Mouse (Mus musculus) limb, embryonic 15.5 days (tissue): ENCODE measurements around the gene Gm10031. TPM values are rescaled to one million over a fixed set of nuclear protein-coding genes. Genes with fewer than 3 reads are reported as not detected.
"Not testable (repeated sequence)": the region's sequence is repeated elsewhere in the genome, so short reads cannot be mapped to it uniquely, and the experiment has no call there.

ENCODE experiments used
- ATAC-seq: fragments of 200-750 bp; cut with Nextera tagmentation; 2 replicates; pipeline ENCODE4 v1.8.0; 2017; ENCODE audit warnings: low read depth, moderate TSS enrichment; ENCODE audit not compliant: insufficient number of reproducible peaks, low FRiP score, low TSS enrichment
- H3K27ac ChIP-seq: fragments of 300-500 bp; sonication (generic); 2 replicates; pipeline ENCODE4 v1.5.1; 2015; ENCODE audit warnings: moderate library complexity, mild to moderate bottlenecking, inconsistent platforms
- H3K27me3 ChIP-seq: fragments of 300-500 bp; sonication (generic); 2 replicates; pipeline ENCODE4 v1.6.1; 2015; ENCODE audit warnings: inconsistent platforms
- H3K36me3 ChIP-seq: fragments of 300-500 bp; sonication (generic); 2 replicates; pipeline ENCODE4 v1.6.1; 2015; ENCODE audit warnings: inconsistent platforms
- H3K4me1 ChIP-seq: fragments of 300-500 bp; sonication (generic); 2 replicates; pipeline ENCODE4 v1.6.1; 2015; ENCODE audit warnings: inconsistent platforms
- H3K4me2 ChIP-seq: fragments of 300-500 bp; sonication (generic); 2 replicates; pipeline ENCODE4 v1.6.1; 2015; ENCODE audit warnings: mild to moderate bottlenecking, inconsistent platforms
- H3K4me3 ChIP-seq: fragments of 300-500 bp; sonication (generic); 2 replicates; pipeline ENCODE4 v1.5.1; 2015; ENCODE audit warnings: mild to moderate bottlenecking, inconsistent platforms
- H3K9ac ChIP-seq: fragments of 300-500 bp; sonication (generic); 2 replicates; pipeline ENCODE4 v1.6.1; 2015; ENCODE audit warnings: inconsistent platforms
- H3K9me3 ChIP-seq: fragments of 300-500 bp; sonication (generic); 2 replicates; pipeline ENCODE4 v1.6.1; 2016; ENCODE audit warnings: inconsistent platforms
- WGBS: fragments of 180-500 bp; shearing (Covaris S2); methylation state at CpG from one replicate; pipeline ENCODE4 v1.1.7; 2015; 5-methylcytosine and 5-hydroxymethylcytosine counted together
- polyA plus RNA-seq: library from polyadenylated mRNA; unstranded; fragments of >200 nt; fragmentation: Nextera tagmentation; extraction: Ambion mirVana; gene quantifications from 2 replicates; pipeline ENCODE4 v1.2.1, GENCODE M21; 2015

The Gm10031 gene
- polyA plus RNA-seq, 1 experiment from 2014 or later: 0.44 TPM

DNA sequence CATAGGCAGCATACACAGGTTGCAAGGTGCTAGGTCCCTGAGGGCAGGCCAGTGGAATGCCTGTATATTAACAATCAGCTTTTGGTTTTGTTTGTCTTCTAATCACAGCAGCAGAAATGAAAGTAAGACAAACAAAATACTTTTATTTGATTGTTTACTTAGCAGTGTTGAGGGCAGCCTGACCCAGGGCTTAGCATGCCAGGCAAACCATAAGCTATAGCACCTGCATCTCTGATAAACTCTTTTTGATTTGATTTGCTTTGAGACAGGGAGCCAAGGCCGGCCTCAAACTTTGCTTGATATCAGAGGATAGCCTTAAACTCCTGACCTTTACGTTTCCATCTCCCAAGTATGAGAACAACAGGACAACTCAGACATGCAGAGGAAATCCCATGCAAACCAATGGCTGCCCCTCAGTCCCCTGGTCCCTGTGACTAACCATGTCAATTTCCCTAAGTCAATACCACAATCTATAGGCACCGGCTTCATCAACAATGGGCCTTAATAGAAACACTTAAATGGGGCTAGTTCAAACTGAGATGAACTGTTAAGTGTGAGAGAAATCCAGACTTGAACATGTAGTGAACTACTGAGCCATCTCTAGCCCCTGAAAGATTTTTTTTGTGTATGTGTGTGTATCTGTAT is 3.6 kb upstream of the Gm10031 start:
- WGBS: 91% methylated on average over 3 of the region's 3 CpGs
- no peaks in the 10 kb centered on the region for H3K36me3 ChIP-seq
- no peaks in the 10 kb centered on the region for H3K9me3 ChIP-seq
- ATAC-seq: no peak
- no peaks in the 10 kb centered on the region for H3K4me1 ChIP-seq
- no peak overlapping the region for H3K4me3 ChIP-seq
- no peaks in the 10 kb centered on the region for H3K27me3 ChIP-seq
- H3K27ac ChIP-seq: no peak overlapping the region
- no peak overlapping the region for H3K4me2 ChIP-seq
- H3K9ac ChIP-seq: no peak overlapping the region

DNA sequence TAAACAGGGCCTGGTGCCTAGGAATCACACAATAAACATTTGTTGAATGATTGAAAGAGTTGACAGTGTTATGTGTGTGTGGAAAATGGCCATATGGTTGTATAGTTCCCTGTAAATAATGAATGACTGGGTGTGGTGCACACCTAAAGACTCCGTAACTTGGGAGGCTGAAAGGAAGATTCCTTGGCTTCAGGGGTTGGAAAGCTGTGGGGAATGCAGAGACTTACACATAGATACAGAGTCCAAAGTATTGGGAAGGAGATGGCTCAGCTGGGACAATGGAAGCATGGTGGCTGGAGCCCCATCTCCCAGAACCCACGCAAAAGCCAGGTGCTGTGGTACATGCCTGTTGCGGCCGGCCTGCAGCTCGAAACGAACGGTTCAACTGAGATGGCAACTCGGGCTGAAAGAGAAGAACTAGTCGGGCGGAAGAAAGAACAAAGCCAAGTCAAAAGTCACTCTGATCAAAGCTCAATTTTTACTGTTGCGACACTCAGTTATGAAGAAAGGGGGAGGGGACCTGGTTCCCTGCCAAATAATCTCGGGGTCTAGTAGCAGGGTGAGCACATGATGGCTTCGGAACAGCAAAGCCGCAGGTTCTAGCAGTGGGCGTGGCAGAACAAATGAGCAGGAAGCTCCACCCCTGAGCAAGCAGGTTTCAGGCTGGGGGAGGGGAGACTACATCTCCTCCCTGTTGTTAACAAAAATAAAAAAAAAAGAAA is 1.9 kb upstream of the Gm10031 start:
- H3K27me3 ChIP-seq: no peaks in the 10 kb centered on the region
- no peaks in the 10 kb centered on the region for H3K36me3 ChIP-seq
- 0 out of 2 replicates have a peak overlapping the region, but pooled peaks have one; percentile 8 for H3K4me2 ChIP-seq
- no peak for ATAC-seq
- H3K4me1 ChIP-seq: no peaks in the 10 kb centered on the region
- H3K4me3 ChIP-seq: no peak overlapping the region
- 53% methylated on average over 15 of the region's 15 CpGs for WGBS
- H3K9me3 ChIP-seq: no peaks in the 10 kb centered on the region
- H3K9ac ChIP-seq: no peak overlapping the region
- H3K27ac ChIP-seq: no peak overlapping the region

DNA sequence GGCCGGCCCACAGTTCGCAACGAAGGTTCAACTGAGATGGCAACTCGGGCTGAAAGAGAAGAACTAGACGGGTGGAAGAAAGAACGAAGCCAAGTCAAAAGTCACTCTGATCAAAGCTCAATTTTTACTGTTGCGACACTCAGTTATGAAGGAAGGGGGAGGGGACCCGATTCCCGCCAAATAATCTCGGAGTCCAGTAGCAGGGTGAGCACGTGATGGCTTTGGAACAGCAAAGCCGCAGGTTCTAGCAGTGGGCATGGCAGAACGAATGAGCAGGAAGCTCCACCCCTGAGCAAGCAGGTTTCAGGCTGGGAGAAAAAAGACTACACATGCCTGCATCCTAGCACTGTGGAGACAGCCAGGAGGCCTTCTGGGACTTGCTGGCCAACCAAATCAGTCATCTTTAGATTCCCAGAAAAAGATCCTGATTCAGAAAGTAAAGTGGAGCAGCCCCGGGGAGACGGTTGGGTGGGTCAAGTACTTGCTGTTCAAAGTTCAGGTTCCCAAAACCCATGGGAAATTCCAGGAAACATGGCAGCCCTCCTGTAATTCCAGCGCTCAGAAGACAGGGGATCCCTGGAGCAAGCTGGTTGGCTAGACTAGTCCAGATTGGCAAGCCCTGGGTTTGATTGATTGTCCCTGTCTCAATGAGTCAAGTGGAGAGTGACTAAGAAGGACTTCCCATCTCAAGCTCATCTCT is 8.8 kb downstream of the Gm10031 start:
- not testable (repeated sequence) for H3K36me3 ChIP-seq, H3K9ac ChIP-seq, ATAC-seq, H3K27ac ChIP-seq, H3K4me2 ChIP-seq, H3K4me1 ChIP-seq, H3K4me3 ChIP-seq, H3K27me3 ChIP-seq, H3K9me3 ChIP-seq
- 82% methylated on average over 16 of the region's 16 CpGs for WGBS

DNA sequence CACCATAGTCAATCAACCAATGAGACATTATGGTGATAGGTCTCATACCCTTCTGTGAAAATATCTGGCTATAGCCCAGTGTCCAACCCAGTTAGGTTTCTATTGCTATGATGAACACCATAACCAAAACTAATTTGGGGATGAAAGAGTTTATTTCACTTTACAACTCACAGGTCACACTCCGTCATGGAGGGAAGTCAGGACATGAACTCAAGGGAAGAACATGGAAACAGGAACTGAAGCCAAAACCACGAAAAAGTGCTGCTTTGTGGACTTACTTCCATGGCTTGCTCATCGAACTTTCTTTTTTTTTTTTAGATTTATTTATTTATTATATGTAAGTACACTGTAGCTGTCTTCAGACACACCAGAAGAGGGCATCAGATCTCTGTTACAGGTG is 9.7 kb downstream of the Gm10031 start:
- no peaks in the 10 kb centered on the region for H3K36me3 ChIP-seq
- 79% methylated on average over 3 of the region's 3 CpGs for WGBS

DNA sequence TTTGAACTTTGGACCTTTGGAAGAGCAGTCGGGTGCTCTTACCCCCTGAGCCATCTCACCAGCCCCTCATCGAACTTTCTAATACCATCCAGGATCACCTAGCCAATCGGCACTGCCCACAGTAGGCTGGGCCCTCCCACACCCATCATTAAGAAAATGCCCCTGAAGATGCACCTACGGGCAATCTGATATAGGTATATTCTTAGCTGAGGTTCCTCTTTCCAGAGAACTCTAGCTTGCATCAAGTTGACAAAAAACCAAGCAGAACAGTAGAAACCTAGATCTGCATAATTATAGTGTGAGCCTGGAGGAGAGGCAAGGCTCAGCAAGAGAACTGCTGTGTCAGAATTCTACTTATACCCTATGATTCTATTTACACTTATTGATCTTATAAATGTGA is 10.1 kb downstream of the Gm10031 start:
- Histone ChIP-seq H3K4me3 (no peak overlapping the region), H3K4me2 (no peak overlapping the region), H3K9me3 (no peaks in the 10 kb centered on the region), H3K9ac (no peak overlapping the region), H3K4me1 (no peaks in the 10 kb centered on the region), H3K36me3 (no peaks in the 10 kb centered on the region), H3K27me3 (no peaks in the 10 kb centered on the region), H3K27ac (no peak overlapping the region)
- 78% methylated on average over 4 of the region's 4 CpGs for WGBS
- ATAC-seq: no peak

More for the DNA sequence above, 9.7 kb downstream of the Gm10031 start:
- Histone ChIP-seq H3K4me2 (no peak overlapping the region), H3K4me3 (no peak overlapping the region), H3K9me3 (no peaks in the 10 kb centered on the region), H3K27me3 (no peaks in the 10 kb centered on the region), H3K27ac (no peak overlapping the region), H3K9ac (no peak overlapping the region), H3K4me1 (no peaks in the 10 kb centered on the region)
- no peak for ATAC-seq

DNA sequence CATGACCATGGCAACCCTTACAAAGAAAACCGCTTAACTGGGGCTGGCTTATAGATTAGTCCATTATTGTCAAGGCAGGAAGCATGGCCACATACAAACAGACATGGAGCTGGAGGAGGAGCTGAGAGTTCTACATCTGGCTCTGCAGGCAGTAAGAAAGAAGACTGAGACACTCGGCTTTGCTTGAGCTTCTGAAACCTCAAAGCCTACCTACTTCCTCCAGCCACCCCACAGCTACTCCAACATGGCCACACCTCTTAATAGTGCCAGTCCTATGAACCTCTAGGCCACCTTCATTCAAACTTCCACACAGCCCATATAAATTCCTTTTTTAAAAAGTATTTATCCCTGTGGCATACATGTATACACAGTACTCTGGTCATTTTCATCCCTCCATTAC is 13.2 kb downstream of the Gm10031 start:
- no peak for ATAC-seq
- no peak overlapping the region for H3K27ac ChIP-seq
- no peak overlapping the region for H3K4me3 ChIP-seq
- H3K36me3 ChIP-seq: no peaks in the 10 kb centered on the region
- no peak overlapping the region for H3K4me2 ChIP-seq
- WGBS: 69% methylated on average over 2 of the region's 2 CpGs
- no peaks in the 10 kb centered on the region for H3K9me3 ChIP-seq
- H3K27me3 ChIP-seq: no peaks in the 10 kb centered on the region
- H3K9ac ChIP-seq: no peak overlapping the region
- H3K4me1 ChIP-seq: no peaks in the 10 kb centered on the region

DNA sequence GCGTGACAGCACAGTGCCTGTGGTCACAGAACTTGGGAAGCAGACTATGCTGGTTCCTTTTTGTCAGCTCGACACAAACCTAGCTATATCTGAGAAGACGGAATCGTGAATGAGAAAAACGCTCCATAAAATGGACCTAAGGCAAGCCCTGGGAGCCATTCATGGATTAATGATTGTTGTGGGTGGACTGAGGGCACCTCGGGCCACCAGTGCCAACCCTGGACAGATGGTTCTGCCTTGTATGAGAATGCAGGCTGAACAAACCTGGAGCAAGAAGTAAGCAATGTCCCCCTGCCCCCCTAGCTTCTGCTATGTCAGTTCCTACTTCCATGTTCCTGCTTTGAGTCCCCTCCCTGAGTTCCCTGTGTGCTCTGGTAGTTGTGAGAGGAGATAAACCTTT is 13.9 kb downstream of the Gm10031 start:
- no peaks in the 10 kb centered on the region for H3K4me1 ChIP-seq
- no peak overlapping the region for H3K4me2 ChIP-seq
- no peaks in the 10 kb centered on the region for H3K9me3 ChIP-seq
- ATAC-seq: no peak
- H3K27ac ChIP-seq: no peak overlapping the region
- no peak overlapping the region for H3K9ac ChIP-seq
- H3K4me3 ChIP-seq: no peak overlapping the region
- H3K27me3 ChIP-seq: no peaks in the 10 kb centered on the region
- H3K36me3 ChIP-seq: no peaks in the 10 kb centered on the region
- WGBS: 86% methylated on average over 6 of the region's 6 CpGs

DNA sequence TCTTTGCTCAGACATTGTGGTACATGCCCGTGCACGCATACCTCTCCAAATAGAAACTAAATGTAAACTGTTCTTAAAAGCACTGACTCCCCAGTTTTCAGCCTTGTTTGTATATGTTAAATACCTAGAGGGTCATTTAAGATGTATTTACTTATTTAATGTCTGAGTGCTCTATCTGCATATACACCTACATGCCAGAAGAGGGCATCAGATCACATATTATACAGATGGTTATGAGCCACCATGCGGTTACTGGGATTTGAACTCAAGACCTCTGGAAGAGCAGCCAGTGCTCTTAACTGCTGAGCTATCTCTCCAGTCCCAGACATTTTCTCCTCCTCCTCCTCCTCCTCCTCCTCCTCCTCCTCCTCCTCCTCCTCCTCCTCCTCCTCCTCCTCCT is 14.6 kb downstream of the Gm10031 start:
- 80% methylated on average over 3 of the region's 3 CpGs for WGBS
- ATAC-seq: no peak
- H3K9me3 ChIP-seq: no peaks in the 10 kb centered on the region
- H3K27me3 ChIP-seq: no peaks in the 10 kb centered on the region
- H3K36me3 ChIP-seq: no peaks in the 10 kb centered on the region
- no peaks in the 10 kb centered on the region for H3K4me1 ChIP-seq
- H3K4me3 ChIP-seq: no peak overlapping the region
- H3K27ac ChIP-seq: no peak overlapping the region
- no peak overlapping the region for H3K4me2 ChIP-seq
- no peak overlapping the region for H3K9ac ChIP-seq

DNA sequence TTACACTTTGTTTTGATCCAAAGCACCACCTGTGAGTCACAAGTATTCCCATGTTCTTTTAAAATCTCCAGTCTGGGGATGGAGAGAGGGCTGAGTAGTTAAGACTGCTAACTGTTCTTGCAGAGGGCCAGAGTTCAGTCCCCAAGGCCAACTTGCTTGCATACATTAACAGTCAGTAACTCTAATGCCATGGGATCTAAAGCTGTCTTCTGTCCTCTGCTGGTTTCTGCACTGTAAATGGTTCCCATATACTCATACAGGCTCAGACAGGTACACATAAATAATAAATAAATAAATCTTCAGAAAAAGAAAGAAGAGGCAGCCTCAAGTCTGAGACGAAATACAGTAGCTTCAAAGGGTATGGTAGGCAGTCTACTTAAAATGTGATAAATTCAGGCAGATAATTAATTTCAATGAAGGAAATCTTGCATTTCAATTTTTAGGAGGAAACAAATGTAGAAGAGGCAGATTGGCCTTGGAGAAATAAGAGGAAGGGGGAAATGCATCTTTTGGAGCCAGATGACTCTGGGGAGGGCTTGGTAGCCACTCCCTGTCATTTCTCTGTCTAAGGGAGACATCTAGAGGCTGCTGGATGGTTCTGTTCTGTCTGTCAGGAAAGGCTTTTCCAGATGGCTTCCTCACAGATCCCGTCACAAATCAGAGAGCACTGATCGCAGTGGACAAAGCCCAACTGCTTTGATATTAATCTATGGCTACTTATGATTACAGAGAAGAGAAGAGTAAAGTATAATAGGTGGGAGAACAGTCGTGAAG is 16.2 kb downstream of the Gm10031 start:
- ATAC-seq: no peak
- Histone ChIP-seq H3K9ac (no peak overlapping the region), H3K4me3 (no peak overlapping the region), H3K4me2 (no peak overlapping the region), H3K27ac (no peak overlapping the region), H3K4me1 (no peaks in the 10 kb centered on the region), H3K27me3 (no peaks in the 10 kb centered on the region), H3K36me3 (no peaks in the 10 kb centered on the region), H3K9me3 (no peaks in the 10 kb centered on the region)
- WGBS: 41% methylated on average over 4 of the region's 4 CpGs

DNA sequence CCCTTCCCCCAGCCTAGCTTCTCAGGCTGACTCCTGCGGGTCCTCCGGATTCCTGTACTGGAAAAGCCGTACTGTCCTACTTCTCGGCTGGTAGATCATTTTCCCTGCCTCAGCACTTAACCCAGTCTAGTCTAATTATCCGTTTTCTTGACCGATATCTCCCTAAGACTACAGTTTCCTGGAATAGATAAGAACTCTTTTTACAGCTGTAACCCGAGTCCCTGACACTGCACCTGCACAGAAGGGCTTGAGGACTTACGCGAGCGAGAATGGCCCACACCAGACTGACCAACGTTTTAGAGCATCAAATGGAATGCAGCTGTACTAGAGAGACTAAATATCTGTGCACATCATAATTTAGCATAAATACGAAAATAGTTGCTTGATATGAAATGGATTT is 20.2 kb downstream of the Gm10031 start:
- Histone ChIP-seq H3K4me3 (no peak overlapping the region), H3K9ac (no peak overlapping the region), H3K27ac (no peak overlapping the region), H3K36me3 (no peaks in the 10 kb centered on the region), H3K27me3 (no peaks in the 10 kb centered on the region), H3K9me3 (no peaks in the 10 kb centered on the region), H3K4me2 (no peak overlapping the region), H3K4me1 (no peaks in the 10 kb centered on the region)
- no peak for ATAC-seq
- 20% methylated on average over 12 of the region's 12 CpGs for WGBS

DNA sequence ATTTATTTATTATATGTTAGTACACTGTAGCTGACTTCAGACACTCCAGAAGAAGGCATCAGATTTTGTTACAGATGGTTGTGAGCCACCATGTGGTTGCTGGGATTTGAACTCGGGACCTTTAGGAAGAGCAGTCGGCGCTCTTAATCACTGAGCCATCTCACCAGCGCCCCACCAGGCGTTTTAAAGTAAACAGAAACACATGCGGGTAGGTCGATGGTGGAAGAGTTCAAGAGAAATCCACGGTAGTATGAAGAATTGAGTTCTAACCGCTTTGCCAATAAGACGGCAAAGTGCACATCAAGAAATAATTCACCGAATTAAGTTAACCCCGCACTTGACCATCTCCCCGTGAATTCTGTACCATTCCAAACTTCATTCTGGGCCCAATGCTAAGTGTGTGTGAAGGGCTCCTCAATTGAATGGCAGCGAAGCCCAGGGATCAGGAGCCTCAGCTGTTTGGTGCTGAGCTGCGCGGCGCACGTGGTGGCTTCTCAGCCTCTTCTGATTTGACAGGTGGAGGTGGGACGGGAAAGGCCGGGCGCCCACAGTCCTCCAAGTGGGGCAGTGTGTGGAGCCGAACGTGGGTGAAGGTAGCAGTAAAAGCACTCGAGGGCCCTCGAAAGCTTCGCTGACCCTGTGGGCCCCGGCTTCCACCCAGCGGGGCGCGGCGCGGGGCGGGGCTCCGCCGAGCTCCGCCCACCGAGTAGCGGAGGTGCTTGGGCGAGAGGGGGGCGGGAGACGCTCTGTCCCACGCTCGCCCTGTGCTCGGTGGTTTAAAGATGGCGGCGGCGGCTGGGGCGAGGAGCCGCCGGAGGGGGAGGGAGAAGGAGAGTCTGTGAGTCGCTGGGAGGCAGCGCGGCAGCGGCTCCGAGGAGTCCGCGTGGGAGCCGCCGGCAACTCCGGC is 34.5 kb downstream of the Gm10031 start, which contains the start of gene Abl2:
Abl2 (plus strand) TSS at position 763 of the 907 bp plus-strand sequence.
- peak; percentile 97 for ATAC-seq
- Histone ChIP-seq H3K9ac (peak within 1 kb of the TSS; percentile 80), H3K9me3 (no peaks in the 10 kb centered on the region), H3K4me1 (peaks cover 15% of the 10 kb centered on the region), H3K36me3 (no peaks in the 10 kb centered on the region), H3K4me2 (peak within 1 kb of the TSS; percentile 75), H3K4me3 (peak within 1 kb of the TSS; percentile 74), H3K27ac (peak within 1 kb of the TSS; percentile 95), H3K27me3 (no peaks in the 10 kb centered on the region)
- WGBS: 9% methylated on average over 55 of the region's 60 CpGs
